Mouse (Mus musculus) neural tube, embryonic 15.5 days (tissue): ENCODE results near the gene Bcl2l15. TPM values are rescaled to one million over a fixed set of nuclear protein-coding genes. Genes with fewer than 3 reads are reported as not detected.
"Not testable (repeated sequence)": the region's sequence is repeated elsewhere in the genome, so short reads cannot be mapped to it uniquely, and the experiment has no call there.

Source experiments
- ATAC-seq: fragments of 200-750 bp; cut with Nextera tagmentation; 2 replicates; pipeline ENCODE4 v1.8.0; 2017; ENCODE audit warnings: mild to moderate bottlenecking, moderate TSS enrichment, moderate library complexity; ENCODE audit not compliant: low FRiP score
- H3K27ac ChIP-seq: fragments of 300-500 bp; sonication (generic); replicated peaks from 2 replicates; pipeline ENCODE4 v1.5.1; 2015; ENCODE audit warnings: mild to moderate bottlenecking, inconsistent platforms
- H3K27me3 ChIP-seq: fragments of 300-500 bp; sonication (generic); replicated peaks from 2 replicates; pipeline ENCODE4 v1.6.1; 2015; ENCODE audit warnings: inconsistent platforms
- H3K36me3 ChIP-seq: fragments of 300-500 bp; sonication (generic); 2 replicates; pipeline ENCODE4 v1.6.1; 2015; ENCODE audit warnings: inconsistent platforms
- H3K4me1 ChIP-seq: fragments of 300-500 bp; sonication (generic); 2 replicates; pipeline ENCODE4 v1.6.1; 2015; ENCODE audit warnings: inconsistent platforms
- H3K4me2 ChIP-seq: fragments of 300-500 bp; sonication (generic); 2 replicates; pipeline ENCODE4 v1.6.1; 2015; ENCODE audit warnings: inconsistent platforms, mild to moderate bottlenecking, moderate library complexity
- H3K4me3 ChIP-seq: fragments of 300-500 bp; sonication (generic); replicated peaks from 2 replicates; pipeline ENCODE4 v1.5.1; 2015; ENCODE audit warnings: mild to moderate bottlenecking, inconsistent platforms
- H3K9ac ChIP-seq: fragments of 300-500 bp; sonication (generic); replicated peaks from 2 replicates; pipeline ENCODE4 v1.6.1; 2015; ENCODE audit warnings: mild to moderate bottlenecking, inconsistent platforms
- H3K9me3 ChIP-seq: fragments of 300-500 bp; sonication (generic); replicated peaks from 2 replicates; pipeline ENCODE4 v1.6.1; 2016; ENCODE audit warnings: inconsistent platforms
- WGBS: fragments of 180-500 bp; shearing (Covaris S2); methylation state at CpG from one replicate; pipeline ENCODE4 v1.1.7; 2015; ENCODE audit warnings: mixed read lengths; 5-methylcytosine and 5-hydroxymethylcytosine counted together
- polyA plus RNA-seq: library from polyadenylated mRNA; unstranded; fragments of >200 nt; fragmentation: Nextera tagmentation; extraction: Ambion mirVana; gene quantifications from 2 replicates; pipeline ENCODE4 v1.2.1, GENCODE M21; 2015

The Bcl2l15 gene
- 0.26 and 0.33 TPM in 2 replicates for polyA plus RNA-seq

- Histone ChIP-seq H3K4me3 (no peak within 1 kb of the TSS), H3K36me3 (no peaks in the 10 kb centered on the region), H3K27me3 (no peaks in the 10 kb centered on the region), H3K27ac (no peak within 1 kb of the TSS), H3K9me3 (no peaks in the 10 kb centered on the region), H3K4me2 (no peak within 1 kb of the TSS), H3K4me1 (no peaks in the 10 kb centered on the region), H3K9ac (no peak within 1 kb of the TSS)
- no peak for ATAC-seq
These were observed at the start of gene Bcl2l15 for GRCm38 (mm10) chr3:103832426-103832825. TSS of gene Bcl2l15 (plus strand) at chr3:103832601.

DNA sequence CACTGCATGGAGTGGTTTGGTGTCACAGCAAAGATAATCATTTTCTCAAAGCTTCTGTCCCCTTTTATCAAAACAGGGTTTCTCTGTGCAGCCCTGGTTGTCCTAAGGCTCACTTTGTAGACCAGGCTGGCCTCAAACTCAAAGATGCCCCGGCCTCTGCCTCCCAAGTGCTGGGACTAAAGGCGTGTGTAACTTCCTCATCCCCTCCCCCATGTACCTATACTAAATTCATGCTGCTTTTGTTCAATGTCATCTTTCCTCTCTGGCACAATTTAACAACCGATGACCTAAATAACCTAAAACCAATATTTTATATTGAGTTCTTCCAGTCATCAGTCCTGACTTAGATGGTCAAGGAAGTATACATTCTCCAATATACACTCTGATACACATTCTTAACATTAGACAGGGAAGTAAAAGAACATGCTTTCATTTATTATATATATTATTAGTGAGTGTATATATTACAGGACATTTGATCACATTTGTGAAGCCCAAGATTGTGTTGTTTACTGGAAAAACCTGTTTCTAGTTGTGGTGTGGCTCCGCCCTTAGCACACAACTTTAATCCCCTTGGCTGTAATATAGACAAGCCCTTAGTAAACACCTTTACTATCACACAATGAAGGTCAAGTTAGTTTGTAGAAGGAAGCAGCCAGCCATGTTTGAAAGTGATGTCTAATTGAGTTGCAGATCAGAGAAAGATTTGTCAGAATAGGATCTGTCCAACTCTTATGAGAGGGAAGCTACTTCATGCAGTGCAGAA is 49.4 kb upstream of the Bcl2l15 start:
- H3K9ac ChIP-seq = no peak overlapping the region
- H3K4me2 ChIP-seq = no peak overlapping the region
- no peak overlapping the region for H3K4me3 ChIP-seq
- ATAC-seq = no peak
- WGBS = 95% methylated on average over 4 of the region's 4 CpGs
- H3K9me3 ChIP-seq = no peaks in the 10 kb centered on the region
- no peak overlapping the region for H3K27ac ChIP-seq
- H3K4me1 ChIP-seq = peaks cover 13% of the 10 kb centered on the region; the same call in 1 of the 2 replicates
- peaks cover under 1% of the 10 kb centered on the region; the same call in 1 of the 2 replicates for H3K36me3 ChIP-seq
- H3K27me3 ChIP-seq = no peaks in the 10 kb centered on the region

GRCm38 (mm10) chr3:103787225-103787624 is 45.2 kb upstream of the Bcl2l15 start:
- ATAC-seq = no peak
- H3K36me3 ChIP-seq = no peaks in the 10 kb centered on the region
- H3K9ac ChIP-seq = no peak overlapping the region
- no peaks in the 10 kb centered on the region for H3K27me3 ChIP-seq
- WGBS = 56% methylated on average over 7 of the region's 7 CpGs
- H3K9me3 ChIP-seq = no peaks in the 10 kb centered on the region
- no peak overlapping the region for H3K27ac ChIP-seq
- H3K4me3 ChIP-seq = no peak overlapping the region
- H3K4me2 ChIP-seq = no peak overlapping the region
- H3K4me1 ChIP-seq = peaks cover 38% of the 10 kb centered on the region

GRCm38 (mm10) chr3:103789096-103789495 is 43.3 kb upstream of the Bcl2l15 start:
- Histone ChIP-seq H3K36me3 (no peaks in the 10 kb centered on the region), H3K9me3 (no peaks in the 10 kb centered on the region), H3K4me3 (peak overlapping the region; percentile 95; the same call in 1 of the 2 replicates), H3K27me3 (no peaks in the 10 kb centered on the region), H3K27ac (no peak overlapping the region), H3K9ac (0 out of 2 replicates have a peak overlapping the region, but pooled peaks have one; percentile 17), H3K4me2 (peak overlapping the region; percentile 84), H3K4me1 (peaks cover 38% of the 10 kb centered on the region)
- no peak for ATAC-seq
- 87% methylated on average over 7 of the region's 7 CpGs for WGBS

GRCm38 (mm10) chr3:103789891-103790345 is 42.5 kb upstream of the Bcl2l15 start:
- Histone ChIP-seq H3K27ac (peak overlapping the region; percentile 95), H3K4me2 (peak overlapping the region; percentile 84), H3K4me3 (peak overlapping the region; percentile 95), H3K27me3 (no peaks in the 10 kb centered on the region), H3K9me3 (no peaks in the 10 kb centered on the region), H3K4me1 (peaks cover 38% of the 10 kb centered on the region), H3K9ac (peak overlapping the region; percentile 96), H3K36me3 (no peaks in the 10 kb centered on the region)
- no peak for ATAC-seq
- 2% methylated on average over 14 of the region's 14 CpGs for WGBS

- peak; percentile 83 for ATAC-seq
- Histone ChIP-seq H3K4me1 (peaks cover 35% of the 10 kb centered on the region), H3K4me3 (peak overlapping the region; percentile 95), H3K4me2 (peak overlapping the region; percentile 84), H3K9ac (peak overlapping the region; percentile 96), H3K27me3 (no peaks in the 10 kb centered on the region), H3K9me3 (no peaks in the 10 kb centered on the region), H3K36me3 (no peaks in the 10 kb centered on the region), H3K27ac (peak overlapping the region; percentile 95)
- under 1% methylated on average over 53 of the region's 61 CpGs for WGBS
These were observed 41.9 kb upstream of the Bcl2l15 start for GRCm38 (mm10) chr3:103790346-103791145.

GRCm38 (mm10) chr3:103791230-103792110 is 40.9 kb upstream of the Bcl2l15 start, which contains the start of gene Hipk1:
TSS of gene Hipk1 (minus strand) at chr3:103791563.
- H3K4me2 ChIP-seq = peak within 1 kb of the TSS; percentile 84
- no peaks in the 10 kb centered on the region for H3K9me3 ChIP-seq
- 8% methylated on average over 49 of the region's 49 CpGs for WGBS
- H3K4me1 ChIP-seq = peaks cover 32% of the 10 kb centered on the region
- H3K27ac ChIP-seq = peak within 1 kb of the TSS; percentile 95
- H3K27me3 ChIP-seq = no peaks in the 10 kb centered on the region
- ATAC-seq = peak; percentile 97
- H3K4me3 ChIP-seq = peak within 1 kb of the TSS; percentile 95
- no peaks in the 10 kb centered on the region for H3K36me3 ChIP-seq
- H3K9ac ChIP-seq = peak within 1 kb of the TSS; percentile 96

DNA sequence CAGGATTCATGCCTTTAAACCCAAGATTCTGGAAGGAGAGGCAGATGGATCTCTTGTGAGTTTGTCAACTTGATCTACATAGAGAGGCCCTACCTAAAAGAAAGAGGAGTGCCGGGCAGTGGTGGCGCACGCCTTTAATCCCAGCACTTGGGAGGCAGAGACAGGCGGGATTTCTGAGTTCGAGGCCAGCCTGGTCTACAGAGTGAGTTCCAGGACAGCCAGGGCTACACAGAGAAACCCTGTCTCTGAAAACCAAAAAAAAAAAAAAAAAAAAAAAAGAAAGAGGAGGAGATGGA is 40.3 kb upstream of the Bcl2l15 start:
- not testable (repeated sequence) for H3K9me3 ChIP-seq, H3K27me3 ChIP-seq, H3K36me3 ChIP-seq, H3K9ac ChIP-seq, ATAC-seq
- Histone ChIP-seq H3K4me1 (peaks cover 31% of the 10 kb centered on the region), H3K4me2 (peak overlapping the region; percentile 84), H3K27ac (peak overlapping the region; percentile 95; the same call in 1 of the 2 replicates), H3K4me3 (peak overlapping the region; percentile 95)
- WGBS = 84% methylated on average over 5 of the region's 5 CpGs

GRCm38 (mm10) chr3:103792566-103792965 is 39.8 kb upstream of the Bcl2l15 start:
- no peaks in the 10 kb centered on the region for H3K9me3 ChIP-seq
- H3K4me3 ChIP-seq = no peak overlapping the region
- H3K36me3 ChIP-seq = no peaks in the 10 kb centered on the region
- peaks cover 27% of the 10 kb centered on the region for H3K4me1 ChIP-seq
- H3K27me3 ChIP-seq = 0 out of 2 replicates have a peak, but pooled peaks cover 5% of the 10 kb centered on the region
- no peak overlapping the region for H3K27ac ChIP-seq
- no peak for ATAC-seq
- WGBS = 83% methylated on average over 1 of the region's 1 CpGs
- H3K9ac ChIP-seq = no peak overlapping the region
- H3K4me2 ChIP-seq = no peak overlapping the region

DNA sequence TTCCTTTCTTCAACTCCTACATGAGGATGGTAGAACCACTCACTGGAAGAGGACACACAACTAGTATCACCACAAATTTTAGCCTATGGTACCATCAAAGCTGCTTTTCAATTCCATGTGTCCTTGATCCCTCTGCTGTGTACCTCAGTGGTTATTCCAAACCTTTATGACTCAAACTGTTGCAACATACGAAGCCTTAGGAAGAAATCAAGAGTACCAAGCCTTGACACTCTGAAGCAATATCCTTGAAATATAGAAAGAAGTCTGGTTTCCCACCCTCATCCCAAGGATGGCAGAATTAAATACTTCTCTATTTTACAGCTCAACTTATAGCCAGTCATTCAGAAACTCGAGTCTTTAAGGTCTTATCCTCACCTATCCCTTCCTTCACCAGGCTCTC is 36.0 kb upstream of the Bcl2l15 start:
- Histone ChIP-seq H3K27ac (no peak overlapping the region), H3K4me1 (peaks cover 4% of the 10 kb centered on the region; the same call in 1 of the 2 replicates), H3K4me2 (no peak overlapping the region), H3K9ac (no peak overlapping the region), H3K36me3 (no peaks in the 10 kb centered on the region), H3K4me3 (no peak overlapping the region), H3K9me3 (no peaks in the 10 kb centered on the region), H3K27me3 (0 out of 2 replicates have a peak, but pooled peaks cover 5% of the 10 kb centered on the region)
- no peak for ATAC-seq
- WGBS = 64% methylated on average over 2 of the region's 2 CpGs

DNA sequence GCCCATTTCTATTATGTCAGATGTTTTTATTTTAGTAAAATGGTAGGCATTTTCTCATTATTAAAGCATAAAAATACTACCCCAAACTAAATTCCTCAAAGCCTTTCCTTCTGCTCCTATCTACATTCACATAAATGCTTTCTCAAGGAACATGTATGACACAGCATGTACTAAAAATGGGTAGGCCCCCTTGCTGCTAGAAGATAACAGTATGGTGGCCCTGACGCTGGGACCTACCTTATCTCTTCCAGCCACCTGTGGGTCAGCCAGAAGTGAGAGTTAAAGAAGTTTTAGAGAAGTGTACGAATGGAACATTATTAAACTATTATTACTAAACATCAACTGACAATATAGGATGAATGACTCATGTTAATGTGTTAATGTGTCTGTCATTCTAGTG is 32.9 kb upstream of the Bcl2l15 start:
- Histone ChIP-seq H3K36me3 (peaks cover 26% of the 10 kb centered on the region), H3K9ac (no peak overlapping the region), H3K9me3 (no peaks in the 10 kb centered on the region), H3K4me1 (peaks cover 5% of the 10 kb centered on the region; the same call in 1 of the 2 replicates), H3K27ac (no peak overlapping the region), H3K4me3 (no peak overlapping the region), H3K27me3 (0 out of 2 replicates have a peak, but pooled peaks cover 5% of the 10 kb centered on the region), H3K4me2 (no peak overlapping the region)
- 87% methylated on average over 2 of the region's 2 CpGs for WGBS
- no peak for ATAC-seq
